Mouse (Mus musculus) heart, embryonic 14.5 days (tissue): ENCODE measurements around the gene Slc9b2. TPM values are rescaled to one million over a fixed set of nuclear protein-coding genes. Genes with fewer than 3 reads are reported as not detected.

Experiments used
- ATAC-seq: fragments of 200-750 bp; cut with Nextera tagmentation; 2 replicates; pipeline ENCODE4 v1.8.0; 2017; ENCODE audit warnings: low read depth, moderate TSS enrichment; ENCODE audit not compliant: insufficient number of reproducible peaks, insufficient read depth, low FRiP score
- H3K27ac ChIP-seq, 2 experiments: fragments of 200-500 bp in 1 of 2; fragments of 300-500 bp in 1 of 2; sonication (generic) in 1 of 2; replicated peaks in 1 of 2; 2 replicates each; pipeline ENCODE4 v1.5.1; 2012 to 2014; ENCODE audit warnings: low read depth in 2 of 2, low read length in 2 of 2, control low read depth in 1 of 2, mild to moderate bottlenecking in 1 of 2, mixed read lengths in 1 of 2; ENCODE audit not compliant: control insufficient read depth in 1 of 2, insufficient read depth in 1 of 2
- H3K27me3 ChIP-seq: fragments of 300-500 bp; sonication (generic); 2 replicates; pipeline ENCODE4 v1.6.1; 2014; ENCODE audit warnings: mild to moderate bottlenecking, low read length, control low read depth; ENCODE audit not compliant: control insufficient read depth, insufficient read depth
- H3K36me3 ChIP-seq: fragments of 300-500 bp; sonication (generic); 2 replicates; pipeline ENCODE4 v1.6.1; 2014; ENCODE audit warnings: mild to moderate bottlenecking, control low read depth, low read length, mixed read lengths; ENCODE audit not compliant: control insufficient read depth, insufficient read depth
- H3K4me1 ChIP-seq, 2 experiments: fragments of 200-500 bp in 1 of 2; fragments of 300-500 bp in 1 of 2; sonication (generic) in 1 of 2; 2 replicates each; pipeline ENCODE4 v1.6.1; 2012 to 2014; ENCODE audit warnings: low read length in 2 of 2, control low read depth in 1 of 2, mixed read lengths in 1 of 2; ENCODE audit not compliant: control insufficient read depth in 2 of 2, insufficient read depth in 2 of 2
- H3K4me2 ChIP-seq: fragments of 300-500 bp; sonication (generic); 2 replicates; pipeline ENCODE4 v1.6.1; 2014; ENCODE audit warnings: mild to moderate bottlenecking, low read length
- H3K4me3 ChIP-seq, 2 experiments: fragments of 200-500 bp in 1 of 2; fragments of 300-500 bp in 1 of 2; sonication (generic) in 1 of 2; 2 replicates each; pipeline ENCODE4 v1.5.1; 2012 to 2014; ENCODE audit warnings: low read length in 2 of 2, mild to moderate bottlenecking in 2 of 2, control low read depth in 1 of 2, low read depth in 1 of 2, moderate library complexity in 1 of 2; ENCODE audit not compliant: control insufficient read depth in 1 of 2, insufficient read depth in 1 of 2
- H3K9ac ChIP-seq: fragments of 300-500 bp; sonication (generic); 2 replicates; pipeline ENCODE4 v1.6.1; 2014; ENCODE audit warnings: mild to moderate bottlenecking, low read length
- H3K9me3 ChIP-seq: fragments of 300-500 bp; sonication (generic); 2 replicates; pipeline ENCODE4 v1.6.1; 2016; ENCODE audit warnings: low read length, control low read depth; ENCODE audit not compliant: control insufficient read depth
- WGBS: fragments of 180-500 bp; shearing (Covaris S2); extraction: QIAGEN DNeasy Blood & Tissue Kit; methylation state at CpG from one replicate; pipeline ENCODE4 v1.1.7; 2014; 5-methylcytosine and 5-hydroxymethylcytosine counted together
- polyA plus RNA-seq: library from polyadenylated mRNA; unstranded; fragments of >200 nt; fragmentation: Nextera tagmentation; extraction: Ambion mirVana; gene quantifications from 2 replicates; pipeline ENCODE4 v1.2.1, GENCODE M21; 2014

Gene Slc9b2
- polyA plus RNA-seq, 1 experiment from 2014 or later: 0.51 TPM

DNA sequence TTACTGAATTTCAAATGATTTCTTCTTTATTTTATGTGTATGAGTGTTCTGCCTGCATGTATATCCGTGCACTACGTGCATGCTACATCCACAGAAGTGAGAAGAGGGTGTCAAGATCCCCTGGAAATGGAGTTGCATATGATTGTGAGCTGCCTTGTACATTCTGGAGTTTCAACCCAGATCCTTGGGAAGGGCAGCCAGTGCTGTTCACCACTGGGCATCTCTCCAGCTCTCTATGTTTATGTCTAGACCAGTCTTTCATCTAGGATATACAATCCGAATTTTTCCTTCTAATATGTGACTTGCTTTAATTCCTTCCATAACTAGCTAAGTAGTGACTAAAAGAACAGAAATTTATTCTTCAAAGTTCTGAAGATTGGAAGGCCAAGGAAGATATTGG, 68.3 kb downstream of the Slc9b2 start:
- Histone ChIP-seq H3K4me3 (no peak overlapping the region), H3K9ac (no peak overlapping the region), H3K27me3 (no peaks in the 10 kb centered on the region), H3K36me3 (no peaks in the 10 kb centered on the region), H3K4me2 (no peak overlapping the region), H3K4me1 (0 out of 4 replicates have a peak, but pooled peaks cover 0 to 3% of the 10 kb centered on the region in 2 experiments), H3K27ac (no peak overlapping the region), H3K9me3 (no peaks in the 10 kb centered on the region)
- WGBS: 75% methylated on average over 3 of the region's 3 CpGs
- no peak for ATAC-seq

DNA sequence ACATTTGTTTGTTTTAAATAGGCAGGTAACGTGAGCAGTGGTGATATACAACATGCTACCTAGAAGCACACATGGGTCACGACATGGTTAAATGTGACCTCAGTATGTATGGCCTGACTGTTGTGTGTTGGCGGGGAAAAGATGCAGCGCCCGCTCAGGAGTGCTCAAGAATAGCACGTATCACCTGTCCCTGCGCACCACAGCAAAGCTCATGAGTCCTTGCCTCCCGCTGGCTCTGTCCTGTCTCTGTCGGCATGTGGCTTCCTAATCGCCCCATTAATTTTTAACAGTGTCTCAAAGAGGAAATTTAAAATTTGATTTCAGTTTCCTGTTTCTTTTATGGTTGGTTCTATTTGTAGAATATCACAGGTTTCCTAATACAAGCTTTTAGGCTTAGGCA, 69.9 kb downstream of the Slc9b2 start:
- Histone ChIP-seq H3K4me1 (0 out of 4 replicates have a peak, but pooled peaks cover 0 to 3% of the 10 kb centered on the region in 2 experiments), H3K4me2 (no peak overlapping the region), H3K36me3 (no peaks in the 10 kb centered on the region), H3K9me3 (no peaks in the 10 kb centered on the region), H3K9ac (no peak overlapping the region), H3K27me3 (no peaks in the 10 kb centered on the region), H3K4me3 (no peak overlapping the region), H3K27ac (no peak overlapping the region)
- WGBS: 83% methylated on average over 10 of the region's 10 CpGs
- no peak for ATAC-seq

DNA sequence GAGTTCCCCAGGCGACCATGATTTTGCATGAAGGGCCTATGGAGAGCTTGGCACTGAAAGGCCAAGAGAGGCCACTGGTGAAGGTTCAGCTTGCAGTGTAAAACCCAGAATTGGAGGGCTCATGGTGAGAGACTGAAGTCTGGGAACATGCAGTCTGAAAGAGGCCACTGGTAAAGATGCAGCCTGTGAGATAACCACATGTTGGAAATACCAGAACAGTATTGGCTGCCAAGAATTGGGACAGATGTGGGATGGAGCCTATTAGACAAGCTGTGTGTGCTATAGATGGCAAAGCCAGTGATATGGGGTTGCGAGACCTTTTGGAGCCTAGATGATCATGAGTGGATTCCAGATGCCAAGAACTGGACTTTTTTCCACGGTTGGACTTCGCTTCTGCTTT, 72.4 kb downstream of the Slc9b2 start:
- WGBS: 84% methylated on average over 4 of the region's 4 CpGs
- Histone ChIP-seq H3K9ac (no peak overlapping the region), H3K27ac (no peak overlapping the region), H3K4me2 (no peak overlapping the region), H3K4me1 (0 out of 4 replicates have a peak, but pooled peaks cover 0 to 3% of the 10 kb centered on the region in 2 experiments), H3K4me3 (no peak overlapping the region), H3K27me3 (no peaks in the 10 kb centered on the region), H3K36me3 (no peaks in the 10 kb centered on the region), H3K9me3 (no peaks in the 10 kb centered on the region)
- ATAC-seq: no peak

DNA sequence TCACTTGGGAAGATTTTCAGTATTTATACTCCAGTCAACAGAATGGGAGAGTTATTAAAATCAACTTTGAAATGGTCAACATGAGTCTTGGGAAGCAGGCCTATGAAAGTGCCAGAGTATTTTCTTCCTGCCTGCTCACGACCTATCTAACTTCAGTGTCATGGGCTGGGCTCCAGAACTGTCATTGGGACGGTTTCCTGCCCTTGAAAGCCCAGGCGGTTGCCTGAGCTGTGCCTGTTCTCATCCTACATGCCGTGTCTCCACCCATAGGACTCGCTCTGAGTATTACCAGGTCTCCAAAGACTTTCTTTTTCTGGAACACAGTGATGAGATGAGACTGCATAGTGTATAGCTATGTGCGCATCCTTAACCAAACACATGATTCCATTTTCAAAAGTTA, 85.7 kb downstream of the Slc9b2 start:
- 0 out of 4 replicates have a peak, but pooled peaks cover 0 to 2% of the 10 kb centered on the region in 2 experiments for H3K4me1 ChIP-seq
- no peak for ATAC-seq
- H3K36me3 ChIP-seq: no peaks in the 10 kb centered on the region
- no peaks in the 10 kb centered on the region for H3K27me3 ChIP-seq
- no peak overlapping the region for H3K4me2 ChIP-seq
- no peak overlapping the region for H3K4me3 ChIP-seq
- WGBS: 33% methylated on average over 6 of the region's 6 CpGs
- no peak overlapping the region for H3K9ac ChIP-seq
- no peak overlapping the region for H3K27ac ChIP-seq
- H3K9me3 ChIP-seq: no peaks in the 10 kb centered on the region

Other genes with a start within 250 kb of the Slc9b2 start
- gene Cenpe, start 95.2 kb upstream of the Slc9b2 start, polyA plus RNA-seq: 19.4 and 20.0 TPM in 2 replicates
- gene Bdh2, start 26.5 kb upstream of the Slc9b2 start, polyA plus RNA-seq: 2.9 and 3.9 TPM in 2 replicates
- not detected in 2 replicates for gene Slc9b1, start 40.3 kb downstream of the Slc9b2 start, polyA plus RNA-seq
- 47.2 and 49.8 TPM in 2 replicates for gene Cisd2, start 116.2 kb downstream of the Slc9b2 start, polyA plus RNA-seq
- gene Ube2d3, start 130.4 kb downstream of the Slc9b2 start, polyA plus RNA-seq: 476 and 485 TPM in 2 replicates
- gene Manba, start 177.9 kb downstream of the Slc9b2 start, polyA plus RNA-seq: 44.5 and 47.3 TPM in 2 replicates